Mouse (Mus musculus): Measurements from ENCODE around the gene Nrcam. TPM values are rescaled to one million over a fixed set of nuclear protein-coding genes. Genes with fewer than 3 reads are reported as not detected.

Gene Nrcam
- total RNA-seq, 2 experiments from 2014 or later: 510 to 546 TPM

- DNase-seq (ENCODE audit: low spot score in 2 of 2): no peak
- no peak overlapping the region for H3K27ac ChIP-seq
- no peak overlapping the region for H3K4me3 ChIP-seq
- TF ChIP-seq CTCF (conservative IDR thresholded peaks at IDR 0.05): no peak
Observed at GRCm38 (mm10) chr12:44548465-44548864, 219.8 kb downstream of the Nrcam start.

- Histone ChIP-seq H3K4me3 (no peak overlapping the region), H3K27ac (no peak overlapping the region)
- no peak for TF ChIP-seq CTCF (conservative IDR thresholded peaks at IDR 0.05)
- DNase-seq (ENCODE audit: low spot score in 2 of 2): no peak
Observed at GRCm38 (mm10) chr12:44551614-44552013, 222.9 kb downstream of the Nrcam start.

- TF ChIP-seq CTCF (conservative IDR thresholded peaks at IDR 0.05): no peak
- H3K4me3 ChIP-seq: no peak overlapping the region
- no peak for DNase-seq (ENCODE audit: low spot score in 2 of 2)
- no peak overlapping the region; the same call in 1 of the 2 replicates for H3K27ac ChIP-seq
Observed at GRCm38 (mm10) chr12:44554051-44554450, 225.4 kb downstream of the Nrcam start.

- no peak overlapping the region for H3K4me3 ChIP-seq
- no peak for TF ChIP-seq CTCF (conservative IDR thresholded peaks at IDR 0.05)
- no peak for DNase-seq (ENCODE audit: low spot score in 2 of 2)
- no peak overlapping the region for H3K27ac ChIP-seq
Observed at GRCm38 (mm10) chr12:44554808-44555207, 226.1 kb downstream of the Nrcam start.

- no peak for DNase-seq (ENCODE audit: low spot score in 2 of 2)
- H3K4me3 ChIP-seq: no peak overlapping the region
- no peak overlapping the region for H3K27ac ChIP-seq
- no peak for TF ChIP-seq CTCF (conservative IDR thresholded peaks at IDR 0.05)
Observed at GRCm38 (mm10) chr12:44560002-44560401, 231.3 kb downstream of the Nrcam start.

- TF ChIP-seq CTCF (conservative IDR thresholded peaks at IDR 0.05): peak; percentile 52
Observed at GRCm38 (mm10) chr12:44570070-44570469, 241.4 kb downstream of the Nrcam start.

GRCm38 (mm10) chr12:44572664-44573063 lies 244.0 kb downstream of the Nrcam start:
- H3K4me3 ChIP-seq: no peak overlapping the region
- TF ChIP-seq CTCF (conservative IDR thresholded peaks at IDR 0.05): peak; percentile 91
- no peak overlapping the region for H3K27ac ChIP-seq
- peak in 1 of 2 experiments; percentile 36 for DNase-seq (ENCODE audit: low spot score in 2 of 2)

More at GRCm38 (mm10) chr12:44570070-44570469, 241.4 kb downstream of the Nrcam start:
- no peak for DNase-seq (ENCODE audit: low spot score in 2 of 2)
- Histone ChIP-seq H3K27ac (no peak overlapping the region), H3K4me3 (no peak overlapping the region)

GRCm38 (mm10) chr12:44574167-44574566 lies 245.5 kb downstream of the Nrcam start:
- Histone ChIP-seq H3K27ac (0 out of 2 replicates have a peak overlapping the region, but pooled peaks have one; percentile 14), H3K4me3 (no peak overlapping the region)
- DNase-seq (ENCODE audit: low spot score in 2 of 2): no peak
- TF ChIP-seq CTCF (conservative IDR thresholded peaks at IDR 0.05): no peak

GRCm38 (mm10) chr12:44601410-44602149 lies 272.9 kb downstream of the Nrcam start:
- DNase-seq (ENCODE audit: low spot score in 2 of 2): peak; percentile 40 to 70
- H3K27ac ChIP-seq: no peak overlapping the region
- TF ChIP-seq CTCF (conservative IDR thresholded peaks at IDR 0.05): peak; percentile 91
- H3K4me3 ChIP-seq: no peak overlapping the region

GRCm38 (mm10) chr12:44602269-44602957 lies 273.7 kb downstream of the Nrcam start:
- Histone ChIP-seq H3K4me3 (no peak overlapping the region), H3K27ac (no peak overlapping the region)
- TF ChIP-seq CTCF (conservative IDR thresholded peaks at IDR 0.05): no peak
- no peak for DNase-seq (ENCODE audit: low spot score in 2 of 2)

GRCm38 (mm10) chr12:44602958-44603331 lies 274.3 kb downstream of the Nrcam start:
- Histone ChIP-seq H3K27ac (no peak overlapping the region), H3K4me3 (no peak overlapping the region)
- peak; percentile 67 for TF ChIP-seq CTCF (conservative IDR thresholded peaks at IDR 0.05)
- no peak for DNase-seq (ENCODE audit: low spot score in 2 of 2)

- Histone ChIP-seq H3K27ac (no peak overlapping the region), H3K4me3 (no peak overlapping the region)
- no peak for DNase-seq (ENCODE audit: low spot score in 2 of 2)
- no peak for TF ChIP-seq CTCF (conservative IDR thresholded peaks at IDR 0.05)
Observed at GRCm38 (mm10) chr12:44617001-44617421, 288.3 kb downstream of the Nrcam start.

GRCm38 (mm10) chr12:44617488-44617887 lies 288.8 kb downstream of the Nrcam start:
- H3K27ac ChIP-seq: no peak overlapping the region
- no peak for TF ChIP-seq CTCF (conservative IDR thresholded peaks at IDR 0.05)
- no peak for DNase-seq (ENCODE audit: low spot score in 2 of 2)
- no peak overlapping the region for H3K4me3 ChIP-seq
